Comparison of ENCODE assay signal across 9 mouse cellular contexts in the genomic region with DNA sequence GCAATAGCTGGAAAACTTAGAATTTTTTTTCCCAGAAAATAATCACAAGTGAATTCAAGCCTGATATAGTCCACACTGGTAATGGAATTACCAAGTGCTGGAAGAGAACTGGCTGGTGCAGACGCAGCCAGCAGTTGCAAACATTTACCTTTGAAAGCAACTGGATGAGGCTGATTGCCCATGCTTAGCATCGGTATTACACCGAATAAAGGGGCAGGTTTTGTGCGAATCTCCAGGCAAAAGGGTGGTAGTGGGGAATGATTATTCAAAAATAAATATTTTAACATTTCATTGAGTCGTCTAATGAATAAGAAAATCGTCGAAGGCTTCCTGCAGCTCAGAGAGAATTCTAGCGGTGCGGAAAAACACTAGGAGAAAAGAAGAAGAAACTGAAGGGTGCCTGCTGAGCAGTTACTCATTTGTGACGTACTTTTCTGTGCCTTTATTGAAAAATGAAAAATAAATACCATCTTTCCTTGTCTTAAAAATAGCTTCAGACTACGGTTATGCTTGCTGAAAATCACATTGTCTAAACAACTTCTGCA. TPM values are rescaled to one million over a fixed set of nuclear protein-coding genes. Genes with fewer than 3 reads are reported as not detected.
A peak's percentile ranks its signal among the peaks of the same experiment; 100 is the strongest.
DNase-seq lines count a peak whose midpoint lies in the region; ATAC-seq lines count a peak whose summit lies in the region.
"Had no signal": no experiment of that assay in that cellular context is flagged by ENCODE, and none has a peak within 500 bp of the region (broad histone marks: within the 10 kb centered on the region; RNA-seq: fewer than 3 reads in every experiment).

No protein-coding gene starts in this region.

- H3K4me3 ChIP-seq in megakaryocyte, embryonic 14.5 days (replicated peaks), result peak overlapping the region; percentile 93
- peak overlapping the region; percentile 48 for H3K4me3 ChIP-seq in limb, embryonic 15.5 days
- peak overlapping the region; percentile 52 for H3K4me3 ChIP-seq in stomach, embryonic 15.5 days (replicated peaks)
- H3K4me3 ChIP-seq: myocyte had no signal

- H3K4me1 ChIP-seq in megakaryocyte, embryonic 14.5 days, result peaks cover 38% of the 10 kb centered on the region
- peaks cover 15% of the 10 kb centered on the region for H3K4me1 ChIP-seq in limb, embryonic 15.5 days
- H3K4me1 ChIP-seq in stomach, embryonic 15.5 days, result peaks cover 16% of the 10 kb centered on the region

- WGBS in limb, embryonic 15.5 days, result 9% methylated on average over 11 of the region's 11 CpGs
- 7% methylated on average over 11 of the region's 11 CpGs for WGBS in stomach, embryonic 15.5 days

- no peak overlapping the region for H3K27ac ChIP-seq in limb, embryonic 15.5 days
- H3K27ac ChIP-seq in stomach, embryonic 15.5 days, result 0 out of 2 replicates have a peak overlapping the region, but pooled peaks have one; percentile 72

- no peaks in the 10 kb centered on the region for H3K9me3 ChIP-seq in megakaryocyte, embryonic 14.5 days
- no peaks in the 10 kb centered on the region for H3K9me3 ChIP-seq in limb, embryonic 15.5 days
- no peaks in the 10 kb centered on the region for H3K9me3 ChIP-seq in stomach, embryonic 15.5 days

- intact Hi-C loops in left cerebral cortex, postnatal 4 days (cut with DNase I), result loop anchor here (5.0 to 10.0 kb wide), 3 partner anchors 649 to 1571 kb away; no protein-coding TSS in a partner anchor

- peak overlapping the region; percentile 88 for H3K4me2 ChIP-seq in limb, embryonic 15.5 days
- peak overlapping the region; percentile 95 for H3K4me2 ChIP-seq in stomach, embryonic 15.5 days

- H3K27me3 ChIP-seq in megakaryocyte, embryonic 14.5 days (replicated peaks), result peaks cover 22% of the 10 kb centered on the region
- H3K27me3 ChIP-seq in limb, embryonic 15.5 days, result peaks cover 51% of the 10 kb centered on the region
- no peaks in the 10 kb centered on the region for H3K27me3 ChIP-seq in stomach, embryonic 15.5 days (replicated peaks)

- H3K36me3 ChIP-seq in megakaryocyte, embryonic 14.5 days (replicated peaks; ENCODE audit: low read length), result no peaks in the 10 kb centered on the region
- H3K36me3 ChIP-seq in limb, embryonic 15.5 days, result no peaks in the 10 kb centered on the region
- no peaks in the 10 kb centered on the region for H3K36me3 ChIP-seq in stomach, embryonic 15.5 days

- peak; percentile 11 for DNase-seq in cerebellum, adult 9-11 months
- DNase-seq in cerebellum, adult 9-10 months, result no peak
- DNase-seq in left cerebral cortex, postnatal 4 days, result no peak

- no peak for ATAC-seq in megakaryocyte, adult 5-6 weeks (ENCODE audit: poor library complexity, severe bottlenecking)
- no peak for ATAC-seq in limb, embryonic 15.5 days (ENCODE audit: insufficient number of reproducible peaks, low FRiP score, low TSS enrichment, low read depth)
- ATAC-seq in stomach, embryonic 15.5 days (ENCODE audit: insufficient read depth, low FRiP score, low read depth), result no peak
- no peak for ATAC-seq in megakaryocyte-erythroid progenitor cell, adult 5-6 weeks (replicated peaks; ENCODE audit: low FRiP score, low TSS enrichment, poor library complexity, severe bottlenecking)

- H3K9ac ChIP-seq in limb, embryonic 15.5 days, result peak overlapping the region; percentile 40; the same call in 1 of the 2 replicates
- peak overlapping the region; percentile 27; the same call in 1 of the 2 replicates for H3K9ac ChIP-seq in stomach, embryonic 15.5 days

RNA-seq across cellular contexts. Expression of gene Meis1, which starts 7.3 kb away (rescaled TPM):
- 121 and 264 TPM in 2 replicates for polyA plus RNA-seq in megakaryocyte, embryonic 14.5 days (2012; ENCODE audit: insufficient read depth, low replicate concordance)
- 3.3 and 4.2 TPM in 2 replicates for total RNA-seq in megakaryocyte, adult 5-6 weeks (2015)
- total RNA-seq in megakaryocyte, adult 5-6 weeks (2017), result 5.9 and 6.0 TPM in 2 replicates
- 16.3 and 17.1 TPM in 2 replicates for polyA plus RNA-seq in limb, embryonic 15.5 days (2015; fragmentation: Nextera tagmentation; extraction: Ambion mirVana)
- polyA plus RNA-seq in stomach, embryonic 15.5 days (2015; fragmentation: Nextera tagmentation; extraction: Ambion mirVana), result 139 and 150 TPM in 2 replicates
- 1 to 10 TPM; 9.1 to 9.7 TPM for total RNA-seq in left cerebral cortex, postnatal 4 days (2021)
- 14.5 and 20.7 TPM in 2 replicates for total RNA-seq in megakaryocyte-erythroid progenitor cell, adult 5-6 weeks (2014; fragmentation: Nextera tagmentation)
- 19.9 and 45.5 TPM in 2 replicates for total RNA-seq in megakaryocyte-erythroid progenitor cell, adult 5-6 weeks (2017)
